Mouse (Mus musculus) left cerebral cortex, adult 8-10 months (tissue): ENCODE data around the gene Fam53a. TPM values are rescaled to one million over a fixed set of nuclear protein-coding genes. Genes with fewer than 3 reads are reported as not detected.

Experiments
- total RNA-seq, 4 experiments: library from RNA; stranded (reverse); gene quantifications; 2 replicates each; pipeline ENCODE4 v1.2.4; 2022

Gene Fam53a
- total RNA-seq, 4 experiments from 2014 or later, result 22.4 to 28.3 (median 26.2) TPM

Other genes starting within 250 kb of the Fam53a start
- gene Nkx1-1, start 195.7 kb downstream of the Fam53a start, total RNA-seq, result not detected
- under 1 TPM; 0.55 to 0.89 (median 0.76) TPM for gene Gm9903, start 290 bp upstream of the Fam53a start, total RNA-seq
- gene Slbp, start 22.9 kb upstream of the Fam53a start, total RNA-seq, result 10 to 100 TPM; 25.0 to 28.6 (median 26.4) TPM
- 1 to 10 TPM; 5.3 to 7.5 (median 6.9) TPM for gene Tacc3, start 28.5 kb upstream of the Fam53a start, total RNA-seq
- 10 to 100 TPM; 23.1 to 26.2 (median 24.0) TPM for gene Tmem129, start 28.8 kb upstream of the Fam53a start, total RNA-seq
- 100 to 1,000 TPM; 103 to 113 (median 105) TPM for gene Fgfr3, start 92.0 kb upstream of the Fam53a start, total RNA-seq
- gene Letm1, start 153.2 kb upstream of the Fam53a start, total RNA-seq, result 100 to 1,000 TPM in 1 of 4 experiments, 10 to 100 TPM in 3; 94.3 to 103 (median 95.4) TPM
- 100 to 1,000 TPM; 132 to 163 (median 146) TPM for gene Nsd2, start 191.1 kb upstream of the Fam53a start, total RNA-seq